Mouse (Mus musculus) ES-E14 (cell line): ENCODE results near the gene Rsph1. TPM values are rescaled to one million over a fixed set of nuclear protein-coding genes. Genes with fewer than 3 reads are reported as not detected.

Source experiments
- DNase-seq: peaks from one replicate; pipeline ENCODE4 v3.0.0-alpha.2; 2013; ENCODE audit warnings: low read depth, low spot score
- H3K27ac ChIP-seq: 2 replicates; pipeline ENCODE4 v1.5.1; 2012; ENCODE audit warnings: low read depth, mild to moderate bottlenecking, low read length, moderate library complexity, mixed read lengths; ENCODE audit not compliant: poor library complexity, insufficient read depth, severe bottlenecking
- H3K36me3 ChIP-seq: 2 replicates; pipeline ENCODE4 v1.6.1; 2012; ENCODE audit warnings: mild to moderate bottlenecking, low read length, moderate library complexity, mixed read lengths; ENCODE audit not compliant: control insufficient read depth, poor library complexity, insufficient read depth, severe bottlenecking
- H3K4me1 ChIP-seq, 2 experiments: fragments of 150-350 bp in 1 of 2; sonication (generic) in 1 of 2; 2 replicates each; pipeline ENCODE4 v1.6.1; 2012; ENCODE audit warnings: low read length in 2 of 2, mild to moderate bottlenecking in 1 of 2, mixed read lengths in 1 of 2; ENCODE audit not compliant: control insufficient read depth in 2 of 2, insufficient read depth in 2 of 2, poor library complexity in 1 of 2
- H3K4me3 ChIP-seq, 2 experiments: fragments of 150-350 bp in 1 of 2; sonication (generic) in 1 of 2; 2 replicates each; pipeline ENCODE4 v1.5.1; 2012; ENCODE audit warnings: low read length in 2 of 2, low read depth in 1 of 2, mild to moderate bottlenecking in 1 of 2, mixed read lengths in 1 of 2; ENCODE audit not compliant: insufficient read depth in 1 of 2, poor library complexity in 1 of 2, severe bottlenecking in 1 of 2
- H3K9ac ChIP-seq: 2 replicates; pipeline ENCODE4 v1.6.1; 2012; ENCODE audit warnings: low read depth, mild to moderate bottlenecking, low read length, mixed read lengths; ENCODE audit not compliant: poor library complexity, insufficient read depth, severe bottlenecking
- H3K9me3 ChIP-seq: fragments of 150-350 bp; sonication (generic); 2 replicates; pipeline ENCODE4 v1.6.1; 2012; ENCODE audit warnings: low read depth, mild to moderate bottlenecking, low read length; ENCODE audit not compliant: control insufficient read depth, insufficient read depth
- CHD2 ChIP-seq: IDR thresholded peaks from 2 replicates; pipeline ENCODE4 v1.6.1; 2014; ENCODE audit warnings: mild to moderate bottlenecking, low read depth, low read length, inconsistent platforms
- HCFC1 ChIP-seq: IDR thresholded peaks from 2 replicates; pipeline ENCODE4 v1.6.1; 2012; ENCODE audit warnings: low read length, inconsistent platforms, borderline replicate concordance; ENCODE audit not compliant: insufficient read depth
- MAFK ChIP-seq: IDR thresholded peaks from 2 replicates; pipeline ENCODE4 v1.6.1; 2014; ENCODE audit warnings: mild to moderate bottlenecking, low read depth, low read length, inconsistent platforms; ENCODE audit not compliant: insufficient read depth
- ZC3H11A ChIP-seq: IDR thresholded peaks from 2 replicates; pipeline ENCODE4 v1.6.1; 2012; ENCODE audit warnings: low read depth, mild to moderate bottlenecking, inconsistent platforms, low read length, borderline replicate concordance
- ZNF384 ChIP-seq: IDR thresholded peaks from 2 replicates; pipeline ENCODE4 v1.6.1; 2012; ENCODE audit warnings: low read depth, low read length, inconsistent platforms
- in situ Hi-C, 2 experiments: fragments of 600-800 bp; cut with MboI; formaldehyde crosslinking; loops; one replicate each; pipeline ENCODE4 v1.15.1; 2025; ENCODE audit warnings: low sequenced_read_pairs in 2 of 2, inconsistent platforms in 1 of 2; ENCODE audit not compliant: unreplicated experiment in 2 of 2
- total RNA-seq: library from RNA; depleted of rRNA; stranded (reverse); fragments of 300-350 nt; gene quantifications from 2 replicates; pipeline ENCODE4 v1.2.3, GENCODE M21; 2012

The Rsph1 gene
- total RNA-seq, 1 experiment, result 1.9 TPM

- Histone ChIP-seq H3K4me1 (peaks cover 0 to 19% of the 10 kb centered on the region in 2 experiments; a peak in 1 of 4 replicates), H3K27ac (no peak overlapping the region), H3K9me3 (no peaks in the 10 kb centered on the region), H3K9ac (no peak overlapping the region), H3K4me3 (no peak overlapping the region), H3K36me3 (no peaks in the 10 kb centered on the region)
- in situ Hi-C loops, result no loop called here
- TF ChIP-seq MAFK (no peak), ZC3H11A (no peak), HCFC1 (no peak), ZNF384 (no peak), CHD2 (no peak)
- DNase-seq, result no peak
Measured at GRCm38 (mm10) chr17:31280269-31280668, 3.1 kb upstream of the Rsph1 start.

DNA sequence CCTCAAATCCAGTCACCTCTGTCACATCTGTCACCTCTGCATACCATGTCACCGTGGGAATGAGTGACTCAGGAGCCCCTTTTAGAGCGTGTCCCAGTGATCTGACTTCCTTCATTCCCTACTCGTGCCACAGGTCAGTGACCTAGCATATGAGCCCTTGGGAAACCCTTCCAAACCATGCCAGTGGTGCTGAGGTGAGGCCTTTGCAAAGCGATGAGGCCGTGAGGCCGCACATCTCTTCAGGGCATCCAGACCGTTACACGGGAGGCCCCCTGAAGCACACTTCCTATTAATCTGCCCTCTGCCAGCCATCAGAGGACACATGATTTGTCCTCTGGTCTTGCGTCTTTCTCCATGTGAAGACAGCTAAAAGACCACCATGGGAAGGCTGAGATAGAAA lies 2.4 kb upstream of the Rsph1 start:
- DNase-seq, result no peak
- TF ChIP-seq ZNF384 (no peak), ZC3H11A (no peak), MAFK (no peak), HCFC1 (no peak), CHD2 (no peak)
- Histone ChIP-seq H3K27ac (no peak overlapping the region), H3K36me3 (no peaks in the 10 kb centered on the region), H3K4me1 (peaks cover 0 to 19% of the 10 kb centered on the region in 2 experiments; a peak in 1 of 4 replicates), H3K4me3 (no peak overlapping the region), H3K9ac (no peak overlapping the region), H3K9me3 (no peaks in the 10 kb centered on the region)
- in situ Hi-C loops, result no loop called here

- DNase-seq, result no peak
- in situ Hi-C loops, result no loop called here
- H3K4me3 ChIP-seq, result no peak overlapping the region
- no peaks in the 10 kb centered on the region for H3K9me3 ChIP-seq
- H3K27ac ChIP-seq, result no peak overlapping the region
- peaks cover 0 to 19% of the 10 kb centered on the region in 2 experiments; a peak in 1 of 4 replicates for H3K4me1 ChIP-seq
- H3K9ac ChIP-seq, result no peak overlapping the region
- TF ChIP-seq HCFC1 (no peak), CHD2 (no peak), ZNF384 (no peak), ZC3H11A (no peak), MAFK (no peak)
- no peaks in the 10 kb centered on the region for H3K36me3 ChIP-seq
Measured at GRCm38 (mm10) chr17:31277931-31278330, 748 bp upstream of the Rsph1 start.

DNA sequence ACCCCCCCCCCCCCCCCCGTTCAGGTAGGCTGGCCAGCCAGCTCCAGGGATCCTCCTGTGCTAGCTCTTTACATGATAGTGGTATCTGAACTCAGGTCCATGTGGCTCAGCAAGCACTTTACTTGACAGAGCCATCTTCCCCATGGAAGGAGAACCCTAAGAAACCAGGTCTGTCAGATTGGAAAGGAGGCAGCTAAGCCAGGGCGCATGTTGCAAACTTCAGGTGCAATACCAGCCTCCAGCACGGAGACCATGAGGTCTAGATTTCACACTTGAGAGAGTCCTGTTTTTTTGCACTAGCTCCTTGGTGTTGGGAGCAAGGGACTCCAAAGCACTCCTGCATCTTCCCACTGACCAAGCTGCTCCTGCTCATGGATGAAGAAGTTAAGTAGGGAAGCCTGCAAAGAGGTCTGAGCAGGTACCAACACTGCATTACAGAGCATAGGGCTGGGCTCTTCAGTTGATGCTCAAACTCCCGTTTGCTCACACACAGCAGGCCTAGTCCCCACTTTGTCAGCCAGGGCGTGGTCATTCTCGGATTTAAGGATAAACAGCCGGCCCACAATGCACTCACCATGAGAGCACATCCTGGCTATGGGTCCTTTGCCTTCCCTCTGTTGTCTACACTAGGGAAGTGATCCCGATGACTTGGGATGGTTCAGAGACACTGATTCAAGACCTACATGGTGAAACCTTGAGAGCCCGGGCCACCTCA lies 819 bp downstream of the Rsph1 start:
- no peak for DNase-seq
- in situ Hi-C loops, result no loop called here
- H3K36me3 ChIP-seq, result no peaks in the 10 kb centered on the region
- peak overlapping the region; percentile 52 to 64 for H3K4me3 ChIP-seq
- TF ChIP-seq HCFC1 (no peak), ZNF384 (no peak), ZC3H11A (no peak), CHD2 (no peak), MAFK (no peak)
- H3K9me3 ChIP-seq, result no peaks in the 10 kb centered on the region
- peaks cover 0 to 8% of the 10 kb centered on the region in 2 experiments; a peak in 1 of 4 replicates for H3K4me1 ChIP-seq
- H3K9ac ChIP-seq, result no peak overlapping the region
- H3K27ac ChIP-seq, result no peak overlapping the region
